Mouse (Mus musculus) bone marrow macrophage, adult 2 months (primary cell): Measurements from ENCODE around the gene Rfx8. TPM values are rescaled to one million over a fixed set of nuclear protein-coding genes. Genes with fewer than 3 reads are reported as not detected.

Source experiments
- H3K27ac ChIP-seq: 2 replicates; pipeline ENCODE4 v1.5.1; 2012; ENCODE audit warnings: low read depth, low read length; ENCODE audit not compliant: insufficient read depth
- H3K4me1 ChIP-seq: 2 replicates; pipeline ENCODE4 v1.6.1; 2012; ENCODE audit warnings: low read length; ENCODE audit not compliant: control insufficient read depth, insufficient read depth
- H3K4me3 ChIP-seq: 2 replicates; pipeline ENCODE4 v1.5.1; 2012; ENCODE audit warnings: mild to moderate bottlenecking, low read length, moderate library complexity; ENCODE audit not compliant: insufficient read depth
- CTCF ChIP-seq: IDR thresholded peaks from 2 replicates; pipeline ENCODE4 v1.5.1; 2012; ENCODE audit warnings: low read depth, mild to moderate bottlenecking, low read length, moderate library complexity
- POLR2A ChIP-seq: IDR thresholded peaks from 2 replicates; pipeline ENCODE4 v1.6.1; 2012; ENCODE audit warnings: mild to moderate bottlenecking, low read depth, low read length, borderline replicate concordance
- polyA plus RNA-seq: library from polyadenylated mRNA; stranded (reverse); fragments of >200 nt; gene quantifications from 2 replicates; pipeline ENCODE4 v1.2.4, GENCODE M21; 2012; ENCODE audit not compliant: missing spikeins, insufficient read depth, insufficient read length

Gene Rfx8
- polyA plus RNA-seq, 1 experiment = not detected

GRCm38 (mm10) chr1:39714729-39715128, 6.1 kb downstream of the Rfx8 start:
- TF ChIP-seq CTCF (no peak), POLR2A (no peak)
- H3K4me3 ChIP-seq = no peak overlapping the region

GRCm38 (mm10) chr1:39713842-39714658, 6.7 kb downstream of the Rfx8 start:
- TF ChIP-seq CTCF (no peak), POLR2A (no peak)
- Histone ChIP-seq H3K4me3 (peak overlapping the region; percentile 19), H3K4me1 (peaks cover 14% of the 10 kb centered on the region), H3K27ac (peak overlapping the region; percentile 71)

More at GRCm38 (mm10) chr1:39714729-39715128, 6.1 kb downstream of the Rfx8 start:
- H3K27ac ChIP-seq = peak overlapping the region; percentile 13; the same call in 1 of the 2 replicates
- H3K4me1 ChIP-seq = peaks cover 14% of the 10 kb centered on the region

GRCm38 (mm10) chr1:39713300-39713699, 7.5 kb downstream of the Rfx8 start:
- H3K27ac ChIP-seq = peak overlapping the region; percentile 71; the same call in 1 of the 2 replicates
- no peak overlapping the region for H3K4me3 ChIP-seq
- TF ChIP-seq CTCF (no peak), POLR2A (no peak)
- H3K4me1 ChIP-seq = peaks cover 17% of the 10 kb centered on the region

DNA sequence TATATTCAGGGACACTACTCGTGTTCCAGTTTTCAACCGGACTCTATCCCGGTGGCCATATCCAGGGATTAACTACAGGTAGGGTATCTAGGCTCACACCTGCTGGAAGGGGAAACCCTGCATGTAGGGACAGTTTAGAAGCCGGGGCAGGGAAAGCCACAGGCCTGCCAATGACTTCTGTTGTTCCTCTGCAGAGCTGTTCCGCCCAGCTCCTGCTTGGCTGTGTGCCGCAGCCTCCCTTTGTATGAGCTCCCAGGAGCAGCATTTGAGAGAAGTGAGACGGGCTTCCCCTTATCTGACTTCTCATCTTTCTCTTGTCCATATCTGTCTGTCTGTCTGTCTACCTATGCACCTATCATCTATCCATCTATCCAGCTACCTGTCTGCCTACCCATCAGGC, 8.5 kb downstream of the Rfx8 start:
- TF ChIP-seq CTCF (no peak), POLR2A (no peak)
- H3K4me1 ChIP-seq = peaks cover 17% of the 10 kb centered on the region
- H3K4me3 ChIP-seq = no peak overlapping the region
- no peak overlapping the region for H3K27ac ChIP-seq

DNA sequence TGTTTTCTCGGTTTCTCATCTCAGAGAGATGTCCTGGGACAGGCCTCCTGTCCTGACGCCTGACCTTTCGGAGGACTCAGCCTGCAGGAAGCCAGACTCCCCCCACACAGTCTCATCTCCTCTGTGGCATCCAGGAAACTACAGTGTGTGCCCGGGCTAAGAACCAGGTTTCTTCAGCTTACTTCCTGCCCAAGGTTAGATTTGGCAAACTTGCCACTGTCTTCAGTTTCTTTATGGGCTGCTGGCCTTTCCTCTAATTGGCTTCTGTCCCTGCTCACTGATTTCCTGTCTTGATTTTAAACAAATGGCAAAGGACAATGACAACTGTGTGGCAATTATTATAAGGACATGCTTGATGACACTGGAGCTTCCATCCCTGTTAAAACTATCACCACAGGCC, 10.2 kb downstream of the Rfx8 start:
- Histone ChIP-seq H3K4me1 (peaks cover 17% of the 10 kb centered on the region), H3K4me3 (no peak overlapping the region), H3K27ac (no peak overlapping the region)
- no peak for TF ChIP-seq CTCF
- no peak for TF ChIP-seq POLR2A

GRCm38 (mm10) chr1:39710016-39710415, 10.8 kb downstream of the Rfx8 start:
- TF ChIP-seq POLR2A (no peak), CTCF (no peak)
- Histone ChIP-seq H3K4me3 (no peak overlapping the region), H3K4me1 (peaks cover 17% of the 10 kb centered on the region), H3K27ac (no peak overlapping the region)

DNA sequence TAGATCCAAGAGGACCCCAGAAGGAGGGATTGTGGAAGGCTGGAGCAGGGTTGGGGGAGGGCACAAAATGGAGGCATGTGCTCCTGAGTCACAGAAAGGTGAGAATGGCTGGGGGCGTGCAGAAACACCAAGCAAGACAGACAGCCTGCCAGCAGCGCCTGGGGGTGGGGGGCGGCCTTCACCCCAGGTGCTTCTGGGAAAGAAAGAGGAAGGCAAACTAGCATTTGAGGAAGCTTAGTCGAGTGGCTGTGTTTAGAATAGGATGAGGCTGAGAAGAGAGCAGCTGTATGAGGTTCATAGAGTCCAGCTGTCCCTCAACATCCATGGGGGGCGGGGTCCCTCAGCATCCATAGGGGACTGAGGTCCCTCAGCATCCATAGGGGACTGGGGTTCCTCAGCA, 12.0 kb downstream of the Rfx8 start:
- Histone ChIP-seq H3K4me1 (peaks cover 8% of the 10 kb centered on the region), H3K27ac (no peak overlapping the region), H3K4me3 (no peak overlapping the region)
- TF ChIP-seq CTCF = no peak
- TF ChIP-seq POLR2A = no peak

- no peaks in the 10 kb centered on the region for H3K4me1 ChIP-seq
- TF ChIP-seq CTCF (no peak), POLR2A (no peak)
- no peak overlapping the region for H3K27ac ChIP-seq
- H3K4me3 ChIP-seq = no peak overlapping the region
Observed at GRCm38 (mm10) chr1:39702216-39703046, 18.4 kb downstream of the Rfx8 start.

GRCm38 (mm10) chr1:39701274-39701602, 19.6 kb downstream of the Rfx8 start:
- Histone ChIP-seq H3K4me3 (no peak overlapping the region), H3K27ac (no peak overlapping the region), H3K4me1 (no peaks in the 10 kb centered on the region)
- TF ChIP-seq POLR2A (no peak), CTCF (no peak)
